Mouse (Mus musculus) stomach, postnatal 0 days (tissue): ENCODE results near the gene Depdc5. TPM values are rescaled to one million over a fixed set of nuclear protein-coding genes. Genes with fewer than 3 reads are reported as not detected.
"Not testable (repeated sequence)": the region's sequence is repeated elsewhere in the genome, so short reads cannot be mapped to it uniquely, and the experiment has no call there.

Source experiments
- ATAC-seq: fragments of 200-750 bp; cut with Nextera tagmentation; 2 replicates; pipeline ENCODE4 v1.8.0; 2017; ENCODE audit not compliant: low FRiP score, low TSS enrichment
- DNase-seq: peaks from one replicate; pipeline ENCODE4 v3.0.0-alpha.2; 2016; ENCODE audit warnings: low spot score
- H3K27ac ChIP-seq: fragments of 300-500 bp; sonication (generic); replicated peaks from 2 replicates; pipeline ENCODE4 v1.5.1; 2014; ENCODE audit warnings: mild to moderate bottlenecking, control low read depth
- H3K27me3 ChIP-seq: fragments of 300-500 bp; sonication (generic); 2 replicates; pipeline ENCODE4 v1.6.1; 2014; ENCODE audit warnings: low read length; ENCODE audit not compliant: control insufficient read depth, insufficient read depth
- H3K36me3 ChIP-seq: fragments of 300-500 bp; sonication (generic); 2 replicates; pipeline ENCODE4 v1.6.1; 2014; ENCODE audit warnings: low read length, mixed read lengths; ENCODE audit not compliant: control insufficient read depth, insufficient read depth
- H3K4me1 ChIP-seq: fragments of 300-500 bp; sonication (generic); replicated peaks from 2 replicates; pipeline ENCODE4 v1.6.1; 2014; ENCODE audit warnings: antibody characterized with exemption; ENCODE audit not compliant: control insufficient read depth, insufficient read depth
- H3K4me2 ChIP-seq: fragments of 300-500 bp; sonication (generic); replicated peaks from 2 replicates; pipeline ENCODE4 v1.6.1; 2014; ENCODE audit warnings: low read depth, mild to moderate bottlenecking, control low read depth, moderate library complexity
- H3K4me3 ChIP-seq: fragments of 300-500 bp; sonication (generic); 2 replicates; pipeline ENCODE4 v1.5.1; 2014; ENCODE audit warnings: low read depth, low read length, control low read depth
- H3K9ac ChIP-seq: fragments of 300-500 bp; sonication (generic); 2 replicates; pipeline ENCODE4 v1.6.1; 2014; ENCODE audit warnings: mild to moderate bottlenecking, low read length, control low read depth, mixed read lengths
- H3K9me3 ChIP-seq: fragments of 300-500 bp; sonication (generic); 2 replicates; pipeline ENCODE4 v1.6.1; 2016; ENCODE audit warnings: low read length; ENCODE audit not compliant: control insufficient read depth
- CTCF ChIP-seq: IDR thresholded peaks from 2 replicates; pipeline ENCODE4 v1.5.1; 2016; ENCODE audit warnings: antibody characterized with exemption, low read depth, mild to moderate bottlenecking, moderate library complexity
- EP300 ChIP-seq: optimal IDR thresholded peaks from 2 replicates; pipeline ENCODE3; 2016; ENCODE audit warnings: antibody characterized with exemption
- WGBS: fragments of 180-500 bp; shearing (Covaris S2); extraction: QIAGEN DNeasy Blood & Tissue Kit; methylation state at CpG from one replicate; pipeline ENCODE4 v1.1.7; 2014; 5-methylcytosine and 5-hydroxymethylcytosine counted together
- polyA plus RNA-seq: library from polyadenylated mRNA; unstranded; fragments of >200 nt; fragmentation: Nextera tagmentation; extraction: Ambion mirVana; gene quantifications from 2 replicates; pipeline ENCODE4 v1.2.1, GENCODE M21; 2015

The Depdc5 gene
- polyA plus RNA-seq, result 4.1 and 5.2 TPM in 2 replicates

- WGBS, result under 1% methylated on average over 56 of the region's 64 CpGs
- ATAC-seq (peak; percentile 100), DNase-seq (peak; percentile 98)
- Histone ChIP-seq H3K27me3 (no peaks in the 10 kb centered on the region), H3K36me3 (0 out of 2 replicates have a peak, but pooled peaks cover 7% of the 10 kb centered on the region), H3K9me3 (no peaks in the 10 kb centered on the region), H3K4me1 (no peaks in the 10 kb centered on the region), H3K27ac (peak within 1 kb of the TSS; percentile 78), H3K4me3 (peak within 1 kb of the TSS; percentile 75), H3K4me2 (peak within 1 kb of the TSS; percentile 74), H3K9ac (peak within 1 kb of the TSS; percentile 80)
- TF ChIP-seq EP300 (no peak), CTCF (no peak)
Measured at GRCm38 (mm10) chr5:32863253-32864228, at the start of gene Depdc5. Depdc5 (plus strand) TSS chr5:32863701.

GRCm38 (mm10) chr5:32815396-32815795 lies 48.1 kb upstream of the Depdc5 start:
- no peak for TF ChIP-seq EP300
- no peak for TF ChIP-seq CTCF
- no peaks in the 10 kb centered on the region for H3K4me1 ChIP-seq
- no peaks in the 10 kb centered on the region for H3K9me3 ChIP-seq
- ATAC-seq, result no peak
- WGBS, result 98% methylated on average over 4 of the region's 4 CpGs
- H3K36me3 ChIP-seq, result peaks cover 11% of the 10 kb centered on the region
- no peak overlapping the region for H3K4me3 ChIP-seq
- no peak for DNase-seq
- no peak overlapping the region for H3K9ac ChIP-seq
- no peaks in the 10 kb centered on the region for H3K27me3 ChIP-seq
- H3K4me2 ChIP-seq, result no peak overlapping the region
- no peak overlapping the region for H3K27ac ChIP-seq

GRCm38 (mm10) chr5:32820471-32820870 lies 43.0 kb upstream of the Depdc5 start:
- Histone ChIP-seq H3K9ac (no peak overlapping the region), H3K27ac (no peak overlapping the region), H3K4me2 (no peak overlapping the region), H3K4me3 (no peak overlapping the region), H3K36me3 (peaks cover 18% of the 10 kb centered on the region), H3K27me3 (no peaks in the 10 kb centered on the region), H3K4me1 (no peaks in the 10 kb centered on the region), H3K9me3 (no peaks in the 10 kb centered on the region)
- DNase-seq (no peak), ATAC-seq (no peak)
- TF ChIP-seq CTCF (no peak), EP300 (no peak)
- 97% methylated on average over 8 of the region's 8 CpGs for WGBS

- no peaks in the 10 kb centered on the region for H3K4me1 ChIP-seq
- ATAC-seq (no peak), DNase-seq (no peak)
- peaks cover 10% of the 10 kb centered on the region for H3K36me3 ChIP-seq
- no peak for TF ChIP-seq CTCF
- no peak for TF ChIP-seq EP300
- WGBS, result 88% methylated on average over 7 of the region's 7 CpGs
- no peak within 1 kb of the TSS for H3K4me2 ChIP-seq
- no peak within 1 kb of the TSS for H3K9ac ChIP-seq
- no peaks in the 10 kb centered on the region for H3K27me3 ChIP-seq
- no peak within 1 kb of the TSS for H3K4me3 ChIP-seq
- H3K9me3 ChIP-seq, result no peaks in the 10 kb centered on the region
- no peak within 1 kb of the TSS for H3K27ac ChIP-seq
Measured at GRCm38 (mm10) chr5:32827009-32827408, 36.5 kb upstream of the Depdc5 start, which contains the start of gene Gm20671. Gm20671 (minus strand) TSS chr5:32827109.

GRCm38 (mm10) chr5:32828766-32829165 lies 34.7 kb upstream of the Depdc5 start:
- WGBS, result 85% methylated on average over 1 of the region's 1 CpGs
- H3K36me3 ChIP-seq, result not testable (repeated sequence)

GRCm38 (mm10) chr5:32830054-32830453 lies 33.4 kb upstream of the Depdc5 start:
- peaks cover 10% of the 10 kb centered on the region for H3K36me3 ChIP-seq
- H3K4me2 ChIP-seq, result no peak overlapping the region
- ATAC-seq, result no peak
- no peak for TF ChIP-seq EP300
- no peak overlapping the region for H3K27ac ChIP-seq
- no peaks in the 10 kb centered on the region for H3K27me3 ChIP-seq
- H3K4me1 ChIP-seq, result no peaks in the 10 kb centered on the region
- no peak for DNase-seq
- 92% methylated on average over 2 of the region's 2 CpGs for WGBS
- no peak overlapping the region for H3K4me3 ChIP-seq
- H3K9ac ChIP-seq, result no peak overlapping the region
- H3K9me3 ChIP-seq, result no peaks in the 10 kb centered on the region

More at GRCm38 (mm10) chr5:32828766-32829165, 34.7 kb upstream of the Depdc5 start:
- DNase-seq, H3K27me3 ChIP-seq, H3K27ac ChIP-seq, H3K9ac ChIP-seq, H3K4me1 ChIP-seq, H3K4me2 ChIP-seq, H3K4me3 ChIP-seq, H3K9me3 ChIP-seq, ATAC-seq: not testable (repeated sequence)
